Mouse (Mus musculus): ENCODE data around the gene Rln1.

DNA sequence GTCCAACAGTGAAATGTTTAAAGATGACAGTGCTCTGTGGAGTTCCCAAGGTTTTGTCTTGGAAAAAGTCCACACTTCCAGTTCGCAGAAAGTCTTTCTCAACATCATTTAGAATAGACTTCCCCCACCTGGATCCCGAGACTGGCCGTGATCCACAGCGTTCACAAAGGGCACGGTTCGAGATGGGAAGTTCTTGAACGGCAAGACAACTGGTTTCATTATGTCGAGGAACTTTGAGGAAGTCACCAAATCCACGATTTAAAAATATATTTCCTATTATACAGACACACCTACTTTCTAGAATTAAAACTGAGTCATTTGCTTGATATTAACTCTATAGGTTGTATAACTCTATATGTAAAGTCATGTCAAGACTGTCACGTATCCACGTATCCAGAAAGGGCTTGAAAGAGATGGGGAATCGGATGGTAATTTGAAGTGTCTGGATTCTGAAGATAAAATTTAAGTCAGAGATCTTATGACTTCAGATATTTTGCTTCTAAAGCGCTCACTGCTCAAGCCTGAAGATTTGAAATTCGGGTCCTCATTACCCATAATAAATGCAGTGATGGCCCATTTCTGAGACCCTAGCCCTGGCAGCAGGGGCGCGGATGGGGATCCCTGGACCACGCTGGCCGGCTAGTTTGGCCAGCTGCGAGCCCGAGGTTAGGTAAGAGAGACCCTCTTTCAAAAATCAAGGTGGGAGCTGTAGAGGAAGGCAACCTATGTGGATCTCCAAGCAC, 31.9 kb upstream of the Rln1 start:
- TF ChIP-seq POLR2A (IDR thresholded peaks at IDR 0.05; ENCODE audit: insufficient read length, low read depth) (no peak), POLR2AphosphoS2 (IDR thresholded peaks at IDR 0.05; ENCODE audit: insufficient read length, low read depth) (no peak), MAX (IDR thresholded peaks at IDR 0.05; ENCODE audit: low read depth) (no peak), E2F4 (IDR thresholded peaks at IDR 0.05; ENCODE audit: insufficient read depth) (no peak)
